Mouse (Mus musculus): ENCODE results near the gene Tec. TPM values are rescaled to one million over a fixed set of nuclear protein-coding genes. Genes with fewer than 3 reads are reported as not detected.

Tec gene
- 10 to 100 TPM; 13.2 to 14.5 (median 13.5) TPM for total RNA-seq (2022)

GRCm38 (mm10) chr5:72868091-72868875, at the start of gene Tec:
Tec (minus strand) TSS chr5:72868483.
- peak; percentile 88 for DNase-seq (ENCODE audit: low spot score)

- no peak for DNase-seq (ENCODE audit: low spot score)
Observed at GRCm38 (mm10) chr5:72916851-72917250, 48.6 kb upstream of the Tec start.

- no peak for DNase-seq (ENCODE audit: low spot score)
Observed at GRCm38 (mm10) chr5:72916048-72916447, 47.8 kb upstream of the Tec start.

GRCm38 (mm10) chr5:72914633-72915561, 46.6 kb upstream of the Tec start:
- no peak for DNase-seq (ENCODE audit: low spot score)

GRCm38 (mm10) chr5:72913648-72914557, 45.6 kb upstream of the Tec start, which contains the start of gene Slain2:
Slain2 (plus strand) TSS chr5:72914304.
- DNase-seq (ENCODE audit: low spot score), result peak; percentile 95

GRCm38 (mm10) chr5:72911284-72911683, 43.0 kb upstream of the Tec start:
- no peak for DNase-seq (ENCODE audit: low spot score)

GRCm38 (mm10) chr5:72910373-72910772, 42.1 kb upstream of the Tec start:
- no peak for DNase-seq (ENCODE audit: low spot score)

- no peak for DNase-seq (ENCODE audit: low spot score)
Observed at GRCm38 (mm10) chr5:72909363-72909762, 41.1 kb upstream of the Tec start.

- no peak for DNase-seq (ENCODE audit: low spot score)
Observed at GRCm38 (mm10) chr5:72908324-72908936, 40.1 kb upstream of the Tec start.

GRCm38 (mm10) chr5:72907402-72907801, 39.1 kb upstream of the Tec start:
- DNase-seq (ENCODE audit: low spot score), result no peak

- DNase-seq (ENCODE audit: low spot score), result peak; percentile 70
Observed at GRCm38 (mm10) chr5:72904903-72905790, 36.9 kb upstream of the Tec start.

GRCm38 (mm10) chr5:72902876-72903516, 34.7 kb upstream of the Tec start:
- peak; percentile 49 for DNase-seq (ENCODE audit: low spot score)

- no peak for DNase-seq (ENCODE audit: low spot score)
Observed at GRCm38 (mm10) chr5:72902312-72902711, 34.0 kb upstream of the Tec start.

GRCm38 (mm10) chr5:72901866-72902265, 33.6 kb upstream of the Tec start:
- DNase-seq (ENCODE audit: low spot score), result no peak

- no peak for DNase-seq (ENCODE audit: low spot score)
Observed at GRCm38 (mm10) chr5:72899255-72899654, 31.0 kb upstream of the Tec start.

- DNase-seq (ENCODE audit: low spot score), result no peak
Observed at GRCm38 (mm10) chr5:72897998-72898397, 29.7 kb upstream of the Tec start.

GRCm38 (mm10) chr5:72896478-72897279, 28.4 kb upstream of the Tec start:
- peak; percentile 81 for DNase-seq (ENCODE audit: low spot score)

GRCm38 (mm10) chr5:72895261-72895660, 27.0 kb upstream of the Tec start:
- no peak for DNase-seq (ENCODE audit: low spot score)

GRCm38 (mm10) chr5:72893987-72894386, 25.7 kb upstream of the Tec start:
- no peak for DNase-seq (ENCODE audit: low spot score)

All from heart, adult 8-10 months (tissue).